Mouse (Mus musculus) MEL (cell line): ENCODE measurements around the gene Aspn.

ENCODE experiments used
- CTCF ChIP-seq, 3 experiments: IDR thresholded peaks in 2 of 3; conservative IDR thresholded peaks in 1 of 3; 2 replicates each; pipeline ENCODE4 v1.5.1; 2011 to 2012; ENCODE audit warnings: low read length in 3 of 3, low read depth in 2 of 3, mild to moderate bottlenecking in 2 of 3, improper control_type of control experiment in 1 of 3, inconsistent platforms in 1 of 3, mixed read lengths in 1 of 3, moderate library complexity in 1 of 3; ENCODE audit not compliant: control insufficient read depth in 1 of 3, insufficient read depth in 1 of 3, poor library complexity in 1 of 3, severe bottlenecking in 1 of 3
- EP300 ChIP-seq, 2 experiments: IDR thresholded peaks; 2 replicates each; pipeline ENCODE4 v1.6.1; 2011; ENCODE audit warnings: improper control_type of control experiment in 2 of 2, low read length in 2 of 2, low read depth in 1 of 2, mild to moderate bottlenecking in 1 of 2
- HCFC1 ChIP-seq: IDR thresholded peaks from 2 replicates; pipeline ENCODE4 v1.6.1; 2012; ENCODE audit warnings: low read depth, mild to moderate bottlenecking, inconsistent platforms, low read length, improper control_type of control experiment, moderate library complexity
- KAT2A ChIP-seq: conservative IDR thresholded peaks from 2 replicates; pipeline ENCODE4 v1.6.1; 2012; ENCODE audit warnings: low read depth, low read length, improper control_type of control experiment, inconsistent platforms
- MXI1 ChIP-seq: IDR thresholded peaks from 2 replicates; pipeline ENCODE4 v1.6.1; 2011; ENCODE audit warnings: mild to moderate bottlenecking, low read depth, low read length, improper control_type of control experiment
- POLR2A ChIP-seq, 2 experiments: IDR thresholded peaks; 2 replicates each; pipeline ENCODE4 v1.6.1; 2011 to 2012; ENCODE audit warnings: low read length in 2 of 2, mild to moderate bottlenecking in 2 of 2, control low read depth in 1 of 2, improper control_type of control experiment in 1 of 2, low read depth in 1 of 2, moderate library complexity in 1 of 2; ENCODE audit not compliant: control insufficient read depth in 1 of 2, insufficient read depth in 1 of 2, poor library complexity in 1 of 2
- TCF12 ChIP-seq: IDR thresholded peaks from 2 replicates; pipeline ENCODE4 v1.6.1; 2014; ENCODE audit warnings: low read depth, mild to moderate bottlenecking, inconsistent platforms, low read length, improper control_type of control experiment, moderate library complexity
- ZNF384 ChIP-seq: IDR thresholded peaks from 2 replicates; pipeline ENCODE4 v1.6.1; 2012; ENCODE audit warnings: low read depth, mild to moderate bottlenecking, inconsistent platforms, low read length, improper control_type of control experiment

- no peak for TF ChIP-seq POLR2A (IDR thresholded peaks at IDR 0.05; ENCODE audit: control insufficient read depth in 1 of 2, insufficient read depth in 1 of 2, low read depth in 1 of 2, low read length in 2 of 2, poor library complexity in 1 of 2)
- no peak for TF ChIP-seq KAT2A
- TF ChIP-seq EP300 (IDR thresholded peaks at IDR 0.05; ENCODE audit: low read depth in 1 of 2, low read length in 2 of 2): no peak
- no peak for TF ChIP-seq HCFC1
- no peak for TF ChIP-seq ZNF384
- TF ChIP-seq MXI1: no peak
- peak; percentile 45 to 79 (median 76) for TF ChIP-seq CTCF (IDR thresholded peaks at IDR 0.05 in 2 of 3, conservative IDR thresholded peaks at IDR 0.05 in 1 of 3; ENCODE audit: control insufficient read depth in 1 of 3, insufficient read depth in 1 of 3, low read depth in 2 of 3, low read length in 3 of 3, poor library complexity in 1 of 3, severe bottlenecking in 1 of 3)
- no peak for TF ChIP-seq TCF12
These were observed 14.9 kb downstream of the Aspn start for GRCm38 (mm10) chr13:49559185-49559584.
